Mouse (Mus musculus) monocyte, adult 5-6 weeks (primary cell): ENCODE data around the gene Tpm3. TPM values are rescaled to one million over a fixed set of nuclear protein-coding genes. Genes with fewer than 3 reads are reported as not detected.
"Not testable (repeated sequence)": the region's sequence is repeated elsewhere in the genome, so short reads cannot be mapped to it uniquely, and the experiment has no call there.

ENCODE experiments used
- ATAC-seq: fragments of 153-309, 156-312 bp; replicated peaks from 2 replicates; pipeline ENCODE4 v1.8.0; 2017; ENCODE audit warnings: mild to moderate bottlenecking; ENCODE audit not compliant: low TSS enrichment, insufficient number of reproducible peaks, severe bottlenecking, poor library complexity, low FRiP score
- total RNA-seq: library from RNA; stranded (forward); fragments of 200-1000, 200-491, 200-594 nt; gene quantifications from 3 replicates; pipeline ENCODE4 v1.2.3, GENCODE M21; 2017

Gene Tpm3
- total RNA-seq, 1 experiment from 2014 or later, result 1,055 TPM

DNA sequence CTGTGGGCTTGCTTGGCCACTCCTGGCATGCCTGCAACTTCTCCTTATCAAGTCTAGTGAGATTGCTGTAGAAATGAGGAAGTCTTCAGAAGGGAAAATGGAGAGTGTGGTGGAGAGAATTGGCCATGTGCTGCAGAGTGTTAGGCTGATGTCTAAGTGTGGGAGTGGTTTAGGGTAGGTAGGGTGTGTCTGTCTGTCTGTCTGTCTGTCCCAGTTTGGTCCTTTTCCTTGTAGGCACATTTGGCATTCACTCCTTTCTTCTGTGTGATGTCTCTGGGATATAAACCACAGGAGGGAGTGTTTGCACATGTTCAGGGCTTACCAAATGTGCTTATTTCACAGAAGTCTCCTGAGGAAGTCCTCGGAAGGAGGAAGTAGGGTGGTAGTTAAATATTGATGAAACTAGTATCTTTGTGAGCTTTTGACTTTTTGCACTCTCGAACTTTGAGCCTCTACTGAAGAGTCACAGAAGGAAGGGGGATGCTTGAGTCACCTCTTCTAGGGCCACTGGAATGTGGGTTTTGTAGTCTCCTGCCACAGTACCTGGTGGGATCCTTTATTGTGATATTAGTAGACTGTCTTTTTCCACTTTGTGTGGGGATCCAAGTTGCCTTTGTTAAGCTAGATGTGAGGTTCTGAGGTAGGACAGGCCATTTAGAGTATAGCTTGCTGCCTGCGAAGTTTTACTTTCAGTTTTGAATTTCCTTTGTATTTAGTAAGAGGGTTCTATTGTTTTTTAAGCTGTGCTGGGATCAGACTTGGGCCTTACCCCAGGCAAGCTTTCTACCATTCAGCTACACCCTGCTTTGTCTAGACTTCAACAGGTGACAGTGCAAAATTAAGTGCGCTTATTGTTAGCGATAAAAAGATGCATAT, 9.2 kb downstream of the Tpm3 start:
- ATAC-seq, result peak; percentile 23

DNA sequence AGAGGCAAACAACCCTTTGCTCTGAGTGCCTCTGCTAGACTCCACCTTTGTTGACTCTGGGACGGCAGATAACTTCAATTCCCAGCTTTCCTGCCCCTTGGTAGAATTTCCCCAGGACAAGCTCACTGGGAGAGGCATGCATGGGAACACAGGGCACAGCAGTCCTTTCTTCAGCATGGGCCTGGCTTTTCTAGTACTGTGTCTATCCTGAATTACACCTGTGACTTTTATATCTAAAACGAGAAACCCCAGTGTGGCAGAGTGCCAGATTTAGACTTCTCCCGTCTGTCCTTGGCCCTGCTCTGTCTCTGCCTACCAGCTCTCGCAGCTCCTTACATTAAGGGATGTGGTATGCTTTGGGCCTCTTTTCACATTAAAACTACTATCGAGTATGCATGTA, 10.6 kb downstream of the Tpm3 start:
- no peak for ATAC-seq

DNA sequence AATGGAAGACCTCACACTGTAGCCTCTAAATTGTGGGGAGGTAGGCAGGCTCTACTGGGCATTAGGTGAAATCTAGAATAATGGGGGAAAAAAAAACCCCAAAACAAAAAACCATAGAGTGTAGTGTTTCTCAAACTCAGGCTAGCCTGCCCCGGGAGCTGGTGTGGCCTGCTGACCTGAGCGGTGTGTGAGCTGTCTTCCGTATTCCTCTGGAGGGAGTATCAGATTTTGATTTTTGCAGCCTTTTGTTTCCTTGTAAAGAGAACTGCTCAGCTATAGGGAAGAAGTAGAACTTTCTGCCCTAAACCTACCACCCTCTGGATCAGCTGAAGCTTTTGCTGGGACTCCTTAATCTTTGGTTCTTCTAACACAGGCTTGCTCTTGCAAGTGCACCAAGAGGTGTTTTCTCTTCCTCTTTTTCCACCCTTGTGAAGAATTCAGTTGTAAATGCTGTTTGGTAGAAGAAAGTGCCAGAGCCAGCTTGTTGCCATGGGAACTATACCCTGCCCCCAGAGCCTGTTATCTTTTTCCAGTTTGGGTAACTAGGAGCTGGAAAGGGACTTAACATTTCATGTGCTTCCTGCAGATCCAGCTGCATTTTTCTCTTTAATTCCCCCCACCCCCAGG, 11.4 kb downstream of the Tpm3 start:
- no peak for ATAC-seq

DNA sequence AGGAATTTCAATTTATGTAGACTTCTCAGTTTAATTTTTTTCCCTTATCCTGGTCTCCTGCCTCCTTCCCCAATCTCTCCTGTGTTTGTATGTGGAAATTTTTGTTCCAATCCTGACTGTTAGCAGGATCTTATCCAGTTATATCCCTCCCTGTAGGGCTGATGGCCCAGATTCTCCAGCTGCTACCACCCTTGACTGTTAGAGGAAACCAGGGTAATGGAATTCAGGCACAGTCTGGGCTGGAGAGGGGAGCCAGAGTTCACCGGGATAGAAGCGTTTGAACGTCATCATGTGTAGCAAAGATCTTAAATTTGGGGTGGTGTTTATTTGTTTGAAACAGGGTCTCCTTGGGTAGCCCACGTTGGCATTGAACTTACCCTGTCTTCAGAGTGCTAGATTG, 12.3 kb downstream of the Tpm3 start:
- no peak for ATAC-seq

DNA sequence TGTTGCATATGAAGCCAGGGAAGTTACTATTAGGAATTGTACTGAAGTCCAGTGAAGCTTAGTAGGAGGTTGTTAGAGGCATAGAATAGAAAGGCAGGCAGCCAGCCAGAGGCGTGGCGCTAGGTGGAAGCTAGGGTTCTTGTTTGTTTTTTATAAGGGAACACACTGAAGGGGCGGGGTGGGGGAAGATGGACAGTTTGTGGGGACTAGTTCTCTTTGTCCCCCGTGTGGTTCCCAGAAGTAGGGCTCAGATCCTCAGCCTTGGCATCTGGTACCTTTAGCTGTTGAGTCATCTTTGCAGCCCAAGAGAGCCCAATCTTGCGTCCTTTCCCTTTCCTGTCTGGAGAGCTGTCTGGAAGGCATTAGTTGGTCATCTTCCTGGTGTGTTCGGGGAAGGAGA, 12.8 kb downstream of the Tpm3 start:
- no peak for ATAC-seq

DNA sequence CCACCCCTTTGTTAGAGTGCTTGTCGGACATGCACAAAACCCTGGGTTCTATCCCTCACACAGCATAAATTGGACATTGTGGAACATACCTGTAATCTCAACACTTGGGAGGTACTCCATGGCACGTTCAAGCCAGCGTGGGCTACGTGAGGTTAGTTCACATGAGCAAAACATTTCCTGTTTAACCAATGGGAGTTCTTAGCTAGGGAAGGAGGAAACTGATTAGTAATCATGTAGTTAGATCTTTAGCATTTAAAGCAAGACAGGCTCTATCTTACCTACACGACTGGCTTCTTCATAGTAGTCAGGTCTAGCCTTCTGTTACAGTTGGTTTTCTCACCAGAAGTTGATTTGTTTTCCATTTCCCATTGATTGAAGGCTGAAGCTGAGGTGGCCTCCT, 13.6 kb downstream of the Tpm3 start:
- ATAC-seq, result no peak

DNA sequence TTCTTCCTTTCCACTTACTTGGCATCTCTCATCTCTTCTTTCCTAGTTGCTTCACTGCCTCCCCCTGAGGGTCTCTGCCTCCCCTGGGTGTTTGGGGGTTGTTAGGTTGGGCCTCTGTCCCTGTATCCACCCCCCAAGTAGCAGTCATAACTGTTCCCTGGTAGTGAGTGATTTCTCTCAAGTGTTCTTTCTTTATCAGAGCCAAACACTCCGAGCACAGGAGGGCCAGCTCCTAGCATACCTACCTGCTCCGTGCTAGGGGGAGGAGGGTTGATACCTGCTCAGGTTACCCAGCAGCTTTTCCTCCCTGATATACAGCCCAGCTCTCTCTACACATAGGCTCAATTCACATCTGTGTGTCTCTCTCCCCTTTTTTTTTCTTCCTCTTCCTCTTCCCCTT, 16.2 kb downstream of the Tpm3 start:
- no peak for ATAC-seq

DNA sequence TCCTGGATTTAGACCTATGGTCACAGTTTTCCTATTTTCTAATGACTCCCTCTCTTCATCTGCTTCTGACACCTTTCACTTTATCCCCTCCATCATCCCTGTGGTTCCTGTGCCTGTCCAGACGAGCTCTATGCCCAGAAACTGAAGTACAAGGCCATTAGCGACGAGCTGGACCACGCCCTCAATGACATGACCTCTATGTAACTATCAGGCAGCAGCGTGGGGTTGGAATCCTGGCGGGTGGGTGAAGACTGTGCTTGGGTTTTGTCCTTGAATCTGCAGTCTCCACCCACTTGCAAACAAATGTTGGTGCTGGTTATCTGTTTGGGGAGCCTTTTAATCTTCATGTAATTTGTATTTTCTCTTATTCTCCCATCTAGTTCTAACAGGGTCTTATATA, 18.4 kb downstream of the Tpm3 start:
- ATAC-seq, result no peak

DNA sequence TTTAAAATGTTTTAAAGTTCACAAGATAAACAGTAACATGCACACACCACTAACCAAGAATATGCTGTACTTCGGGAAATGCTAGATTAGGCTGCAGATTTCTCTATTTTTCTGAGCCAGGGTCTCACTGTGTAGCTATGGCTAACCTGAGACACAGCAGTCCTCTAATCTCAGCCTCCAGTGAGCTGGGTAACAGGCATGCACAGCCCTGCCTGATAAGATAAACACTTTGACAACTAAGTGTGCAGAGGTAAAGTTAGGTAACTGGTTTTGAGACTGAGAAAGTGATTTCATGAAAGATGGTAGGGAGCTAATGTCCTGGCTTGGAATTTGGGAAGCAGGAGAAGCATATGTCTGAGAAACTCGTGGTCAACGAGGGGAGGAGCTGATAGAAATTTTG, 22.0 kb downstream of the Tpm3 start:
- ATAC-seq, result no peak

DNA sequence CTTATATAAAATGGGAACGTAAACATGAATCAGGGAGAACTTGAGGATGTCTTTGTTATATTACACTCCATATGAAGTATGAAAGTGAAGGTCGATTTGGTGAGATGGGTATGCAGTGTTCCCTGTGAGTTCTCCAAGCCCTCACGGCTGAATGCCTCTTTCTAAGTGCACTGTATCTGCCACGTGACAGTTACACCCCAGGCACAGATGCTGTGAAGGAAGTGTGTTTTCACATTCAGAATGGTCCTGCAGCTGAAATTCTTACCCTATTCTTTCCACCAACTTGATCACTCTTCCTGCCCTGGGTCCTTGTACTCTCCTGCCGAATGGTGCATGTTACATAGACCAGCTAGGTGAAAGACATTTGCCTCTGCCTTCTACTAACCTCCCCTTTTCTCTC, 25.5 kb downstream of the Tpm3 start:
- ATAC-seq, result no peak

DNA sequence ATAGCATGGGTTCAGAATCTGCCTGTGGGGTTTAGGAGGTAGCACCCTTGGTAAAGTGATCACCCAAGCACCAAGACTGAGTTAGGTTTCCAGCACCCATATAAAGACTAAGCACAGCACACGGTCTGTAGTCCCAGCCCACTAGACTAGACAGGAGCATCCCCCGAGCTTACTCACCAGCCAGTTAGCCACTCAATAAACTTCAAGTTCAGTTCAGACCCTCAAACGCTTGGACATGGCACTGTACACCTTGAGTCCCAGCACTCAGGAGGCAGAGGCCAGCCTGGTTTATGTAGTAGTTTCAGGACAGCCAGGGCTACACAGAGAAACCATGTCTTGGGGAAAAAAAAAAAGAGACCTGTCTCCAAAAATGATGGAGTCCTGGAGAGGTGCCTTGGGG, 28.6 kb downstream of the Tpm3 start:
- ATAC-seq, result no peak

DNA sequence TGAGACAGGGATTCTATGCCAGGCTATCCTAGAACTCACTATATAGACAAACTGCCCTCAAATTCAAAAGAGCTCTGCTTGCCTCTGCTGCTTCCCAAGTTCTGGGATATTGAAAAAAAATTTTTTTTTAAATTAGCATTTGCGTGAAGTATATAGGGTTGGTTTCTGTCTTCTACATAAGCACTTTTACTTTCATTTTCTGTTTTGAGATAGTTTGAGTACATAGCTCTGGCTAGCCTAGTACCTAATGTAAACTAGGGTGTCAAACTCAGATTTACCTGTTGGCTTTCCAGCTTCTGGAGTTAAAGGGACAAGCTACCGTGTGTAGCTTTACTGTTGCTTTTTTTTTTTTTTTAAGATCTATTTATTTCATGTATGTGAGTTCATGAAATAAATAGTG, 29.2 kb downstream of the Tpm3 start:
- ATAC-seq, result no peak

DNA sequence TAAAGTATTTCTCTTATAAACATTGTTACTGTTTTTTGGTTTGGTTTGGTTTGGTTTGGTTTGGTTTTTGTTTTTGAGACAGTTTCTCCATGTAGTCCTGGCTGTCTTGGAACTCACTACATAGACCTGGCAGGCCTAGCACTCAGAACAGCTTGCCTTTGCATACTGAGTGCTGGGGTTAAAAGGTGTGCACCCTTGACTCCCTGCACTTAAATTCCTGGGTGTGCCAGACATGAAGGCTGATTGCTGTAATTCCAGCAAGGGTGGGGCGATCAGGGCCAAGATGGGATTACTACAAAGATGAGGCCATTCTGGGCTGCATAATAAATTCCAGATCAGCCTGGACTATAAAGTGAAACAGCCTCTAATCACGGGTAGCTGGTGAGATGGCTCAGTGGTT, 29.8 kb downstream of the Tpm3 start:
- no peak for ATAC-seq

DNA sequence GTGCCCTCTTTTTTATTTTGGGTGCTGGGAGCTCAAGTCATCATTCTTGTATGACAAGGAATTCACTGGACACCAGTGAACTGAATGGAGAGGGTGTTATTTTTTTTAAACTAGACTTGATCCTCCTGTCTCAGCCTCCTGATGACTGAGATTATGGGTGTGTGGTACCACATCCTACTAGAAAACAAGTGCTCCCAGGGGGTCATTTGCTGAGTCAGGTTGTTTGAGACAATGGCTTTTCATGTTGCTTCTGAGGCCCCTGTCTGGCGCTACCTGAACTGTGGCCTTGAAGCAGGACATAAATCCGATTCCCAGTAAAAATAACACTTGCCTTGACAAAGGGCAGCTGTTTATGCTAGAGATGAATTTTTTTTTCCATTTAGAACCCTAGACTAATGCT, 30.7 kb downstream of the Tpm3 start:
- no peak for ATAC-seq

DNA sequence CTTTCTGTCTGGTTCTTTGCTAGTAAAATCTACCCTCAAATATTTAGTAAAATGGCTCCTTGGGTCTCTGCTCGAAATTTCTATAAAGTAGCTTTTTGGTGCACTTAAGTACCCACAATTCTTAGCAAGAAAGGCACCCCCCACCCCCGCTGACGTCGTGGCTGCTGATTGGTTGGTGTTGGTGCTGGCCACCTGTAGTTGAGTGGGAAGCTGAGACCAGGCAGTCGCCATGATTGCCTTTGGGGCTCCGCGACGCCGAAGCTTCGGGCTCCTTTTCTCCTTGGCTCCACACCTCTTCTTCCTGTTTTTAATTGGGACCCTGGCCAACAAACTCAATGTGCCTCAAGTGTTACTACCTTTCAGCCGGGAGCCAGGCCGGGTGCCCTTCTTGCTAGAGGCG, 31.5 kb downstream of the Tpm3 start, which contains the start of gene Nup210l:
Nup210l (plus strand) TSS at position 195 of the 400 bp plus-strand sequence.
- ATAC-seq, result no peak

DNA sequence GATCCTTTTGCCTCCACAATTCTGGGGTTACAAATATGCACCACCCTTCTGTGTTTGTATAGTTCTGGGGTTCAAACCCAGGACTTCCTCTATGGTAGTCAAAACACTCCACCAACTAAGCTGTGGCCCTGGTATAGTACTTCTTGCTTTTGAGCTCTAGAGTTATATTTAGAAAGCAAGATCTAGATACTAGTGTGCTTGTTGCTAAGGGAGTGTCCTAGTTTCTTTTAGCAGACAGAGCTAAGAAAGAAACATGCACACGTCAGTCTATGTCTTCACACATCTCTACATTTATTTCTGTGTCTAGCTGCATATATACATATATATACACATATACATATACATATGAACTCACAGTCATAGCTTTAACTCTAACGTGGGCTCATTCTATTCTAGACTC, 39.3 kb downstream of the Tpm3 start:
- ATAC-seq, result peak; percentile 78; the same call in 1 of the 2 replicates

DNA sequence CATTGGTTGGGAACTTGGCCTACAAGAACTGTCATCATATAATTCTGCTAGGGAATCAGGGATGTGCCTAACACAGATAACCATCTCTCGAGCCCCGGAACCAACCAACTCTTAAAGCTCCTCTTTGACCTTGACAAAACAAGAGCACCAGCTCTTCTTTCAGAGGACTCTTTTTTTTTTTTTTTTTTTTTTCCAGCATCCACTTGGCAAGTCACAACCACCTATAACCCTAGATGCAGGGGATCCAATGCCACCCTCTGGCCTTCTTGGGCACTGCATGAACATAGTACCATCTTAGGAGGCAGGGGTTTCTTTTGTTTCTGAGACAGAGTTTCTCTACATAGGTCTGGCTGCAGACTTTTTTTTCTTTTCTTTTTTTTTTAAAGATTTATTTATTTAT, 41.9 kb downstream of the Tpm3 start:
- ATAC-seq, result no peak

DNA sequence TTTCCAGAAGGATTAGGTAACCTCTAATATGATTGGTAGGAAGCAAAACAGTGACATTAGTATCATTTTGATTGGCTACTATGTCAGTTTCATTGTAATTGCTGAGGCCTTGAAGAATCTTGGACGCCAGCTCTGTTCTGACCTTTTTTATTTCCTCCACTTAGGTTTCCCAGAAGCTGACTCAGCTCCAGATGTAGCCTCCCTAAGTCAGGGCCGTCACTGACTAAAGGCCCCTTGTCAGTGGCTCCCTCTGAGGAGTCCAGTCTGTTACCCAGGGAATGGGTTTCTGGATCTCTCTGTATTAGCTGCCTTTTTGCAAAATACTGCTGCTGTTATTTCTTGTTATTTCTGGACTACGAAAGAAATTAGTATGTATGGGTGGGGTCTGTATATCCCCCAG, 43.1 kb downstream of the Tpm3 start:
- no peak for ATAC-seq

DNA sequence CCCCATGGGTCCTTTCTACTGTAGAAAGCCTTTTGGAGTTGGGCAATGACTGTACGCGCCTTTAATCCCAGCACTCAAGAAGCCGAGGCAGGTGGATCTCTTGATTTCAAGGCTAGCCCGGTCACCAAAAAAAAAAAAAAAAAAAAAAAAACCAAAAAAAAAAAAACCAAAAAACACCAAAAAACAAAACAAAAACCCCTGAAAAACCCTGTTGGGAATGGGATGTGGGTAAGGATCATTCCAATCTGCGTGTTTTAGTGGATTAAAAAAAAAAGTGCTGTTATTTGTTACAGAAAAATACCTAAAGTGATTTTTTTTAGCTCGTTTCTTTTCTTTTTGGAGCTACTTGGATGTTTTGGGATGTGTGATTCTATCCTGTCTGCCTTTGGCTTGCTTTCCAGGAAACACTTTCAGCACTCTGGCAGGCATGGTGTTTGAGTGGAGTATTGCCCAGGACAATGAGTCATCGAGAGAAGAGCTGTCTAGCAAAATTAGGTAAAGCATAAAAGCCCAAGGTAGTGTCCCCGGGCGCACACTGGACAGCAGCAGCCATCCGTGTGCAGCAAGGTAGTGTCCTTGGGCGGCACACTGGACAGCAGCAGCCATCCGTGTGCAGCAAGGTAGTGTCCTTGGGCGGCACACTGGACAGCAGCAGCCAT, 45.8 kb downstream of the Tpm3 start:
- ATAC-seq, result no peak

DNA sequence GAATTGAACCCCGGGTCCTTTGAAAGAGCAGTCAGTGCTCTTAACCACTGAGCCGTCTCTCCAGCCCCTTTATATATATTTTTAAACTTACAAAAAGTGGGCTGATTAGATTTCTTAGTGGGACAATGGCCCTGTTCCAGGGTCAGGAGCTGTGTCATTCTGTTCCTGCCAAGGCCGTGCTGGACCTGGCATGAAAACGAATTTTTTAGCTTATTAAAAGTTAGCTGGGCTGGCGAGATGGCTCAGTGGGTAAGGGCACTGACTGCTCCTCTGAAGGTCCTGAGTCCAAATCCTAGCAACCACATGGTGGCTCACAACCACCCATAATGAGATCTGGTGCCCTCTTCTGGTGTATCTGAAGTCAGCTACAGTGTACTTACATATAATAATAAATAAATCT, 49.6 kb downstream of the Tpm3 start:
- not testable (repeated sequence) for ATAC-seq
